Mouse (Mus musculus) bone marrow macrophage, adult 2 months (primary cell): ENCODE measurements around the gene Scarb1. TPM values are rescaled to one million over a fixed set of nuclear protein-coding genes. Genes with fewer than 3 reads are reported as not detected.

Experiments
- H3K27ac ChIP-seq: 2 replicates; pipeline ENCODE4 v1.5.1; 2012; ENCODE audit warnings: low read depth, low read length; ENCODE audit not compliant: insufficient read depth
- H3K4me1 ChIP-seq: 2 replicates; pipeline ENCODE4 v1.6.1; 2012; ENCODE audit warnings: low read length; ENCODE audit not compliant: control insufficient read depth, insufficient read depth
- H3K4me3 ChIP-seq: 2 replicates; pipeline ENCODE4 v1.5.1; 2012; ENCODE audit warnings: mild to moderate bottlenecking, low read length, moderate library complexity; ENCODE audit not compliant: insufficient read depth
- CTCF ChIP-seq: IDR thresholded peaks from 2 replicates; pipeline ENCODE4 v1.5.1; 2012; ENCODE audit warnings: low read depth, mild to moderate bottlenecking, low read length, moderate library complexity
- POLR2A ChIP-seq: IDR thresholded peaks from 2 replicates; pipeline ENCODE4 v1.6.1; 2012; ENCODE audit warnings: mild to moderate bottlenecking, low read depth, low read length, borderline replicate concordance
- polyA plus RNA-seq: library from polyadenylated mRNA; stranded (reverse); fragments of >200 nt; gene quantifications from 2 replicates; pipeline ENCODE4 v1.2.4, GENCODE M21; 2012; ENCODE audit not compliant: missing spikeins, insufficient read depth, insufficient read length

Gene Scarb1
- polyA plus RNA-seq, 1 experiment = 120 TPM

- TF ChIP-seq CTCF = no peak
- no peak for TF ChIP-seq POLR2A
- Histone ChIP-seq H3K4me1 (peaks cover 3% of the 10 kb centered on the region; the same call in 1 of the 2 replicates), H3K27ac (peak overlapping the region; percentile 24), H3K4me3 (no peak overlapping the region)
Observed at GRCm38 (mm10) chr5:125382673-125383558, 42.0 kb upstream of the Scarb1 start.

DNA sequence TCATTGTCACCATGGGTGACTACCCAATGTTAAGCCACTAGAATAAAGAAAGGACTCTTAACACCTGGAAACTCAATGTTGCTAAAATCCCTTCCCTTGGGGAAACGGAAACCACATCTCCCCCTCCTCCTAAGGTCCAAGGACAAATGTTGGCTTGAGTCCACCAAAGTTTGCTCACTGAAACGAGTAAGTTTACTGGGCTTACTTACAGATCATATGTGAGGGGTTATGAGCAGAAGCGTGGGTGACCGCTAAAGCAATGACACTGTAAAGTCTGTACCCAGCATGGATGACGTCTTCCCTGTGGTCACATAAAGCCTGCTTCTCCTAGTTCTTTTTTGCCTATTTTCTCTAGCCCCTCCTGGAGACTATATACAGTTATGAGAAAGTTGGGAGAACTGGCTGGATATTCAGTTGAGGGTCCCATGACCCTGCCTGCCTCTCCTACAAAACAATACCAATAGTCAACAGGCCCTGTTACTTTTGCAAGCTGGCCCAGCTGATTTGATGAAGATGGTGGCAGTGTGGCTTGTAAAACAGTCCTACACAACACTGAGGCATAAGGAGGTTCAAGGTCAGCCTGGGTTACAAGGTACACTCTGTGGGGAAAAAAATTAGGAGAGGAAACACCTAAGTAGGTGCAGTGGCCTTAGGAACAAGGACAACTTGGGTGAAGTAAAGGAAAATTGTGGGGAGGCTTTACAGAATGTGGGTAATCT lies 41.2 kb upstream of the Scarb1 start:
- no peak overlapping the region for H3K4me3 ChIP-seq
- H3K27ac ChIP-seq = no peak overlapping the region
- TF ChIP-seq CTCF (no peak), POLR2A (no peak)
- H3K4me1 ChIP-seq = peaks cover 3% of the 10 kb centered on the region; the same call in 1 of the 2 replicates

DNA sequence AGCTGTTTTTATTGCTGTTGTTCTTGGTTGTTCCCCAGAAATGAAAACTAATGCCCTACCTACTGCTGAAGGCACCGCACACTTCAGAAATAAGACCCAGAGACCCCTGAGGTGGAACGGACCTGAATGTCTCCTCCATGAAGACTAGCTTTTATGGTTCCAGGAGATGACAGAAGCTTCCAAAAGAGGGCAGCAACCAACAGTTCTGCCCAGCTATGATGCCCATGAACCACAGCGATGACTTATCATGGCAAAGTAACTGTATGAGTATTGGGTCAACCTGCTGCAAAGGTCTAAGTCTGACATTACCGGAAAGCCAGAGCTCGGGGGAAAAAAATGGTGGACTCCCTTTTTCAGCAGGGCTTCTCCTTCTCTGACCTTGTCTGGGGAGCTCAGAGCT lies 38.0 kb upstream of the Scarb1 start:
- no peaks in the 10 kb centered on the region for H3K4me1 ChIP-seq
- no peak overlapping the region for H3K4me3 ChIP-seq
- TF ChIP-seq CTCF (no peak), POLR2A (no peak)
- no peak overlapping the region for H3K27ac ChIP-seq

DNA sequence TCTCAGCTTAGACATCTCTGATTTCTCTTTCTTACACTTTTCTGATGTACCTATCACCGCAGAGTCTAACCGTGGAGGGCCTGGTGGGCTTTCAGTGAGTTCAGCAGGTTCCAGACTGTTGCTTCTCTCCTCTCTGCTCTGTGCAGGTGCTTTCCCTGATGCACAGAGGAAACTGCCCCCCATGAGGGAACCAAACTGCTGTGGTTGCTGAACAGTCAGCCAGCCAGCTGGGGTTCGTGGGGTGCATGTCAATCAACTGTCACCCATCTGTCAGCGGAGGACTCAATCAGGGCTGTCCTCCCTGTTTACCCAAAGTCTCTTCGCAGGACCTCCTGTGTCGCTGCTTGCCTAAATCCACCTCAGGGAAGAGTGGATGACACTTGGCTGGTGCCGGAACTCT lies 36.3 kb upstream of the Scarb1 start:
- Histone ChIP-seq H3K4me3 (no peak overlapping the region), H3K27ac (no peak overlapping the region), H3K4me1 (no peaks in the 10 kb centered on the region)
- TF ChIP-seq POLR2A (no peak), CTCF (no peak)

DNA sequence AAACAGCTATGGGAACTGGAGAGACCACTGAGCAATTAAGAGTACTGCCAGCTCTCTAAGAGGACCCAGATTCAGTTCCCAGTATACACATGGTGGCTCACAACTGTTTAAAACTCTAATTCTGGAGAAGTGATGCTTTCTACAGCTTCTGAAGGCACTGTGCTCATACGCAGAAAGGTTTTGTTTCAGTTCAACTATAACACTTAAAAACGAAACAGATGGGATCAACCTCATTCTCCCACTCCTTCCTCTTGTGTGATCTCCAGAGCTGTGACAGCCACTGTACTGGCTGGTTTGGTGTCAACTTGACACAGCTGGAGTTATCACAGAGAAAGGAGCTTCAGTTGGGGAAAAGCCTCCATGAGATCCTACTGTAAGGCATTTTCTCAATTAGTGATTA lies 35.0 kb upstream of the Scarb1 start:
- no peak overlapping the region for H3K4me3 ChIP-seq
- no peak overlapping the region for H3K27ac ChIP-seq
- no peak for TF ChIP-seq CTCF
- no peaks in the 10 kb centered on the region for H3K4me1 ChIP-seq

DNA sequence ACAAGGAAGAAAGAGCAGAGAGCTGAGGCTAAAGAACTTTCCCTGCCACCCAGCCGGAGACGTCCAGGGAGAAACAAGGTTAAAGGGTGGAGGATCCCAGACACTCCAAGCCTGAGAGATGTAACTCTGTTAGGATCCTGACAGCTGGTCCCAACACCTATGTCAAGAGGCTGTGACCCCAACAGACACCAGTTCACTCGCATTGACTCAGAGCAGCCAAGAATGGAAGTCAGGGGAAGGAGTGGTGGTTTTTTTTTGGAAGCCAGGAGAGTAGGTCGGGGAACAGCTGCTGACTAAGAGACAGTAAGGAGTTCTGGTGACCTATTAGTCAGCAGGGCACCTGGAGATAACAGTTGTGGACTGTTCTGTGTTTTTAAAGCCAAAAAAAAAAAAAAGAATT lies 31.1 kb upstream of the Scarb1 start:
- TF ChIP-seq CTCF (no peak), POLR2A (no peak)
- no peak overlapping the region for H3K27ac ChIP-seq
- peaks cover 5% of the 10 kb centered on the region for H3K4me1 ChIP-seq
- no peak overlapping the region for H3K4me3 ChIP-seq

GRCm38 (mm10) chr5:125370950-125371693 lies 30.2 kb upstream of the Scarb1 start:
- TF ChIP-seq CTCF (peak; percentile 18; the same call in 1 of the 2 replicates), POLR2A (no peak)
- Histone ChIP-seq H3K27ac (no peak overlapping the region), H3K4me1 (peaks cover 5% of the 10 kb centered on the region), H3K4me3 (no peak overlapping the region)

- TF ChIP-seq CTCF = no peak
- peaks cover 12% of the 10 kb centered on the region for H3K4me1 ChIP-seq
- H3K4me3 ChIP-seq = no peak overlapping the region
- no peak overlapping the region for H3K27ac ChIP-seq
Observed at GRCm38 (mm10) chr5:125368568-125368967, 27.7 kb upstream of the Scarb1 start.

DNA sequence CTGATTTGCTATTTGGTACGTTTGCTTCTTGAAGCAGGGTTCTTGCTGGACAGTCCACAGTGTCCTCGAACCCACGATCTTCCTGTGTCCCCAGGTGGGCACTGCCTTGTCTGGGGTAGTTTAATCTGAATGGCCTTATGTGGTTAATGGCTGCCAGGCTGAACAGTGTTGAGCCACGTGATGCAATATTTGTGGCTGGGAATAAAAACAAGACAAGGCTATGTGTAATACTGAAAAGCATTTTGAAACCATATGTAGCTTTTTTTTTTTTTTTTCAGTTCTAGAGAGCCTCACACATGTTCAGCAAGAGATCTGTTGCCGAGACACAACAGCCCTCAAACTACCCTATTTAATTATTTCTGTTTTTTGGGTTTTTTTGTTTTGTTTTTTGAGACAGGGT lies 27.3 kb upstream of the Scarb1 start:
- Histone ChIP-seq H3K4me3 (no peak overlapping the region), H3K27ac (no peak overlapping the region), H3K4me1 (peaks cover 16% of the 10 kb centered on the region)
- TF ChIP-seq POLR2A = no peak
- TF ChIP-seq CTCF = no peak
